ENCODE assay signal across 8 mouse cellular contexts in genomic region chr1:156039989-156040388, GRCm38 (mm10). TPM values are rescaled to one million over a fixed set of nuclear protein-coding genes. Genes with fewer than 3 reads are reported as not detected.
DNase-seq lines count a peak whose midpoint lies in the region; ATAC-seq and TF ChIP-seq lines count a peak whose summit lies in the region.
"Not testable (repeated sequence)": the region's sequence is repeated elsewhere in the genome, so short reads cannot be mapped to it uniquely, and the experiment has no call there.

No protein-coding gene starts in this region.

- H3K9me3 ChIP-seq in ES-Bruce4 (replicated peaks; ENCODE audit: control insufficient read depth, insufficient read depth, low read length, poor library complexity, severe bottlenecking); forebrain, embryonic 15.5 days; hindbrain, embryonic 14.5 days (ENCODE audit: control insufficient read depth, low read length); limb, embryonic 13.5 days: not testable (repeated sequence)

- peak; percentile 18 for TF ChIP-seq CTCF in ES-Bruce4 (IDR thresholded peaks at IDR 0.05; ENCODE audit: low read depth, low read length)

- not testable (repeated sequence) for H3K4me1 ChIP-seq in ES-Bruce4 (ENCODE audit: control insufficient read depth, insufficient read depth, low read length)
- peaks cover 35% of the 10 kb centered on the region for H3K4me1 ChIP-seq in forebrain, embryonic 15.5 days
- peaks cover 25% of the 10 kb centered on the region for H3K4me1 ChIP-seq in hindbrain, embryonic 14.5 days (replicated peaks; ENCODE audit: control insufficient read depth, insufficient read depth, low read length)
- H3K4me1 ChIP-seq in limb, embryonic 13.5 days: peaks cover 33% of the 10 kb centered on the region

- H3K4me2 ChIP-seq in forebrain, embryonic 15.5 days (replicated peaks): not testable (repeated sequence)
- H3K4me2 ChIP-seq in hindbrain, embryonic 14.5 days (replicated peaks): peak overlapping the region; percentile 61; the same call in 1 of the 2 replicates
- H3K4me2 ChIP-seq in limb, embryonic 13.5 days (replicated peaks): peak overlapping the region; percentile 86; the same call in 1 of the 2 replicates

- H3K9ac ChIP-seq in ES-Bruce4 (ENCODE audit: low read depth, poor library complexity, severe bottlenecking); forebrain, embryonic 15.5 days (replicated peaks); hindbrain, embryonic 14.5 days; limb, embryonic 13.5 days: not testable (repeated sequence)

- not testable (repeated sequence) for H3K27me3 ChIP-seq in ES-Bruce4 (ENCODE audit: control insufficient read depth, insufficient read depth, low read length, poor library complexity, severe bottlenecking); forebrain, embryonic 15.5 days; hindbrain, embryonic 14.5 days (ENCODE audit: control insufficient read depth, insufficient read depth, low read length); limb, embryonic 13.5 days

- DNase-seq in c-Kit-negative CD71-positive TER-119-positive erythroid progenitor cells, embryonic 14.5 days (ENCODE audit: low read depth, low spot score): peak; percentile 36
- not testable (repeated sequence) for DNase-seq in hindbrain, embryonic 14.5 days (ENCODE audit: low spot score)
- DNase-seq in lung, postnatal 10 days: peak; percentile 9
- DNase-seq in spleen, postnatal 10 days (ENCODE audit: low spot score in 2 of 2): peak; percentile 20 to 60
- DNase-seq in thymus, postnatal 4 days: peak; percentile 59

- H3K36me3 ChIP-seq in ES-Bruce4 (ENCODE audit: control insufficient read depth, insufficient read depth, low read length, poor library complexity, severe bottlenecking): peaks cover 22% of the 10 kb centered on the region
- not testable (repeated sequence) for H3K36me3 ChIP-seq in forebrain, embryonic 15.5 days
- peaks cover 14% of the 10 kb centered on the region for H3K36me3 ChIP-seq in hindbrain, embryonic 14.5 days (replicated peaks; ENCODE audit: control insufficient read depth, insufficient read depth)
- peaks cover 14% of the 10 kb centered on the region; the same call in 1 of the 2 replicates for H3K36me3 ChIP-seq in limb, embryonic 13.5 days

- not testable (repeated sequence) for TF ChIP-seq POLR2A in ES-Bruce4 (IDR thresholded peaks at IDR 0.05; ENCODE audit: insufficient read depth, low read length)

- not testable (repeated sequence) for H3K27ac ChIP-seq in ES-Bruce4 (ENCODE audit: insufficient read depth, low read length); limb, embryonic 13.5 days
- peak overlapping the region; percentile 38; the same call in 1 of the 2 replicates for H3K27ac ChIP-seq in forebrain, embryonic 15.5 days (replicated peaks)
- peak overlapping the region; percentile 23; the same call in 1 of the 2 replicates for H3K27ac ChIP-seq in hindbrain, embryonic 14.5 days

- H3K4me3 ChIP-seq in ES-Bruce4 (ENCODE audit: low read depth, low read length); forebrain, embryonic 15.5 days: not testable (repeated sequence)
- peak overlapping the region; percentile 54; the same call in 1 of the 2 replicates for H3K4me3 ChIP-seq in hindbrain, embryonic 14.5 days (replicated peaks; ENCODE audit: low read length)
- H3K4me3 ChIP-seq in limb, embryonic 13.5 days: 0 out of 2 replicates have a peak overlapping the region, but pooled peaks have one; percentile 65

- ATAC-seq in forebrain, embryonic 15.5 days (replicated peaks); hindbrain, embryonic 14.5 days (ENCODE audit: low FRiP score); limb, embryonic 13.5 days (ENCODE audit: low FRiP score, low read depth): not testable (repeated sequence)

- 67% methylated on average over 7 of the region's 7 CpGs for WGBS in forebrain, embryonic 15.5 days
- WGBS in hindbrain, embryonic 14.5 days: 74% methylated on average over 7 of the region's 7 CpGs
- 65% methylated on average over 7 of the region's 7 CpGs for WGBS in limb, embryonic 13.5 days

- not testable (repeated sequence) for TF ChIP-seq EP300 in ES-Bruce4 (IDR thresholded peaks at IDR 0.05; ENCODE audit: insufficient read depth, low read depth, low read length)

RNA-seq across cellular contexts. Expression of gene Tor1aip1, which starts 3.7 kb away (rescaled TPM):
- polyA plus RNA-seq in ES-Bruce4 (2011; ENCODE audit: insufficient read depth, insufficient read length, low read depth, missing spikeins): 18.8 and 29.9 TPM in 2 replicates
- 24.9 and 25.2 TPM in 2 replicates for polyA plus RNA-seq in forebrain, embryonic 15.5 days (2015; fragmentation: Nextera tagmentation; extraction: Ambion mirVana)
- 18.3 and 19.4 TPM in 2 replicates for polyA plus RNA-seq in hindbrain, embryonic 14.5 days (2014; fragmentation: Nextera tagmentation; extraction: Ambion mirVana)
- polyA plus RNA-seq in limb, embryonic 13.5 days (2015; fragmentation: Nextera tagmentation; extraction: Ambion mirVana): 50.0 and 51.6 TPM in 2 replicates

RNA-seq across cellular contexts. Expression of gene Tor1aip2, which starts 4.8 kb away (rescaled TPM):
- polyA plus RNA-seq in ES-Bruce4 (2011; ENCODE audit: insufficient read depth, insufficient read length, low read depth, missing spikeins): 178 and 198 TPM in 2 replicates
- 69.7 and 73.6 TPM in 2 replicates for polyA plus RNA-seq in forebrain, embryonic 15.5 days (2015; fragmentation: Nextera tagmentation; extraction: Ambion mirVana)
- 71.0 and 74.7 TPM in 2 replicates for polyA plus RNA-seq in hindbrain, embryonic 14.5 days (2014; fragmentation: Nextera tagmentation; extraction: Ambion mirVana)
- 117 and 130 TPM in 2 replicates for polyA plus RNA-seq in limb, embryonic 13.5 days (2015; fragmentation: Nextera tagmentation; extraction: Ambion mirVana)
